Mouse (Mus musculus) embryonic facial prominence, embryonic 13.5 days (tissue): Measurements from ENCODE around the gene Wdr35. TPM values are rescaled to one million over a fixed set of nuclear protein-coding genes. Genes with fewer than 3 reads are reported as not detected.
"Not testable (repeated sequence)": the region's sequence is repeated elsewhere in the genome, so short reads cannot be mapped to it uniquely, and the experiment has no call there.

Experiments
- ATAC-seq: fragments of 200-750 bp; cut with Nextera tagmentation; 2 replicates; pipeline ENCODE4 v1.8.0; 2017; ENCODE audit warnings: low read depth; ENCODE audit not compliant: insufficient number of reproducible peaks, insufficient read depth, low FRiP score, low TSS enrichment
- H3K27ac ChIP-seq: fragments of 300-500 bp; sonication (generic); 2 replicates; pipeline ENCODE4 v1.5.1; 2015; ENCODE audit warnings: moderate library complexity, mild to moderate bottlenecking, inconsistent platforms
- H3K27me3 ChIP-seq: fragments of 300-500 bp; sonication (generic); 2 replicates; pipeline ENCODE4 v1.6.1; 2015; ENCODE audit warnings: mild to moderate bottlenecking, inconsistent platforms
- H3K36me3 ChIP-seq: fragments of 300-500 bp; sonication (generic); 2 replicates; pipeline ENCODE4 v1.6.1; 2015; ENCODE audit warnings: mild to moderate bottlenecking, inconsistent platforms
- H3K4me1 ChIP-seq: fragments of 300-500 bp; sonication (generic); 2 replicates; pipeline ENCODE4 v1.6.1; 2015; ENCODE audit warnings: inconsistent platforms
- H3K4me2 ChIP-seq: fragments of 300-500 bp; sonication (generic); 2 replicates; pipeline ENCODE4 v1.6.1; 2015; ENCODE audit warnings: moderate library complexity, mild to moderate bottlenecking, inconsistent platforms
- H3K4me3 ChIP-seq: fragments of 300-500 bp; sonication (generic); 2 replicates; pipeline ENCODE4 v1.5.1; 2015; ENCODE audit warnings: mild to moderate bottlenecking, inconsistent platforms
- H3K9ac ChIP-seq: fragments of 300-500 bp; sonication (generic); 2 replicates; pipeline ENCODE4 v1.6.1; 2015; ENCODE audit warnings: mild to moderate bottlenecking, inconsistent platforms
- H3K9me3 ChIP-seq: fragments of 300-500 bp; sonication (generic); 2 replicates; pipeline ENCODE4 v1.6.1; 2016; ENCODE audit warnings: inconsistent platforms
- WGBS: fragments of 180-500 bp; shearing (Covaris S2); methylation state at CpG from one replicate; pipeline ENCODE4 v1.1.7; 2015; ENCODE audit warnings: mixed read lengths; 5-methylcytosine and 5-hydroxymethylcytosine counted together
- polyA plus RNA-seq: library from polyadenylated mRNA; unstranded; fragments of >200 nt; fragmentation: Nextera tagmentation; extraction: Ambion mirVana; gene quantifications from 2 replicates; pipeline ENCODE4 v1.2.1, GENCODE M21; 2015

Wdr35 gene
- polyA plus RNA-seq, 1 experiment from 2014 or later, result 22.6 TPM

DNA sequence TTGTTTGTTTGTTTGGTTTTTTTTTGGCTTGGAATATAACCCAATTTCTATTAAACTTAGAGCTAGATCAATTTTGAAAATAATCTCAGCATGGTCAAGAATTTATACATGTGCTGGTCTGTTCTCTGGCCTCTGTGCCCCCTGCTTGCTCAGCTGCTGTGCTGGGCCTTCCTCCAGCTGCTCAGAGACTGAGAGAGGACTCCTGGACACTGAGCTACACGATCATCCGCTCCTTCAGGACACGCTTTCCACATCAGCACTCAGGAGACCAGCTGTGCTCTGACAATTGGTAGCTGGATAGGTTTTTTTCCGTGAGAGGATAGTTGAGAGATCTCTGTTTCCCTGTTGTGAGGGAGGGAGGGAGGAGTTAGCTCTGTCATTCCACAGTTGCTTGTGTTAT lies 36.6 kb downstream of the Wdr35 start:
- H3K27ac ChIP-seq, result no peak overlapping the region
- H3K9me3 ChIP-seq, result no peaks in the 10 kb centered on the region
- H3K27me3 ChIP-seq, result no peaks in the 10 kb centered on the region
- no peak overlapping the region for H3K4me2 ChIP-seq
- H3K4me3 ChIP-seq, result no peak overlapping the region
- ATAC-seq, result no peak
- no peak overlapping the region for H3K9ac ChIP-seq
- no peaks in the 10 kb centered on the region for H3K4me1 ChIP-seq
- H3K36me3 ChIP-seq, result peaks cover 8% of the 10 kb centered on the region
- 60% methylated on average over 4 of the region's 4 CpGs for WGBS

- H3K27me3 ChIP-seq, result no peaks in the 10 kb centered on the region
- H3K36me3 ChIP-seq, result peaks cover 28% of the 10 kb centered on the region
- H3K9me3 ChIP-seq, result no peaks in the 10 kb centered on the region
- 92% methylated on average over 9 of the region's 9 CpGs for WGBS
- H3K9ac ChIP-seq, result no peak overlapping the region
- no peak overlapping the region for H3K4me2 ChIP-seq
- H3K27ac ChIP-seq, result no peak overlapping the region
- no peak for ATAC-seq
- no peaks in the 10 kb centered on the region for H3K4me1 ChIP-seq
- no peak overlapping the region for H3K4me3 ChIP-seq
Measured at GRCm38 (mm10) chr12:9016376-9016775, 42.7 kb downstream of the Wdr35 start.

DNA sequence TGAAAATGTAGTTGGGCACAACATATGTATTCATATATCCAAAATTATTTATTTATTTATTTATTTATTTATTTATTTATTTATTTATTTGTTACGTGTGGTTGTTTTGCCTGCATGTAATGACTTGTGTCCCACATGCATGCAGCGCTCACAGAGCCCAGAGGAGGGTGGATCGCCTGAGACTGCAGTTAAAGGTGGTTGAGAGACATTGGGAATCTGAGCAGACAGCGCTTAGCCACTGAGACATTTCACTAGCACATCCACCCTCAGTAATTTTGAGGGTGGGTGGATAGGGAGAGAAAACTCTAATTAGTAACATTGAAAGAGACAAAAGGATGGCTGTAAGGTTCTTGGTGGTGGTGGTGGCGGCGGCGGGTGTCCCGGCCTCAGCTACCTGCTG lies 46.7 kb downstream of the Wdr35 start:
- ATAC-seq, result no peak

GRCm38 (mm10) chr12:9020986-9021385 lies 47.3 kb downstream of the Wdr35 start:
- WGBS, result 44% methylated on average over 3 of the region's 3 CpGs
- Histone ChIP-seq H3K27me3 (no peaks in the 10 kb centered on the region), H3K27ac (no peak overlapping the region), H3K4me1 (no peaks in the 10 kb centered on the region), H3K9me3 (no peaks in the 10 kb centered on the region), H3K36me3 (peaks cover 20% of the 10 kb centered on the region; the same call in 1 of the 2 replicates), H3K9ac (no peak overlapping the region), H3K4me2 (no peak overlapping the region), H3K4me3 (no peak overlapping the region)
- no peak for ATAC-seq

More for the DNA sequence above, 46.7 kb downstream of the Wdr35 start:
- H3K27ac ChIP-seq, result no peak overlapping the region
- peaks cover 20% of the 10 kb centered on the region; the same call in 1 of the 2 replicates for H3K36me3 ChIP-seq
- WGBS, result 92% methylated on average over 8 of the region's 8 CpGs
- no peaks in the 10 kb centered on the region for H3K27me3 ChIP-seq
- H3K4me3 ChIP-seq, result no peak overlapping the region
- H3K9ac ChIP-seq, result no peak overlapping the region
- no peaks in the 10 kb centered on the region for H3K4me1 ChIP-seq
- no peak overlapping the region for H3K4me2 ChIP-seq
- H3K9me3 ChIP-seq, result no peaks in the 10 kb centered on the region

DNA sequence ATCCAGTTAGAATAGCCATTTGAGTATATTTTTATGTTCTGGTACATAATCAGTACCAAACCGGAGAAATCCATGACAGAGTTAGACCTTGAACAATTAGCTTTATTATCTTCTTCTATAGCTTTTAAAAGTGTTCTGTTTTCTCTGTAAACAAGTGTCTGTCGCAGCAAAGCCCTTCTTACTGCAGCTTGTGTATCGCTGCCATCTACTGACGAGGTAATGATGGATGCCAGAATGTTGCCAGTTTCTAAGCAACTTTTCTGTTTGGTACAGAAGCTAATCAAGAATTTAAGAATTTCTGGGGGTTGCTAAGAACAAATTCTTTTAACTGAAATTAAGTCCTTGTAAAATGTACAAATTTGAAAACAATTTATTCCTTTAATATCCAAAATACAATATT lies 49.3 kb downstream of the Wdr35 start:
- Histone ChIP-seq H3K4me2 (no peak overlapping the region), H3K9me3 (no peaks in the 10 kb centered on the region), H3K4me3 (no peak overlapping the region), H3K27me3 (no peaks in the 10 kb centered on the region), H3K36me3 (peaks cover 13% of the 10 kb centered on the region), H3K27ac (no peak overlapping the region), H3K4me1 (no peaks in the 10 kb centered on the region), H3K9ac (no peak overlapping the region)
- no peak for ATAC-seq
- WGBS, result 57% methylated on average over 4 of the region's 4 CpGs

DNA sequence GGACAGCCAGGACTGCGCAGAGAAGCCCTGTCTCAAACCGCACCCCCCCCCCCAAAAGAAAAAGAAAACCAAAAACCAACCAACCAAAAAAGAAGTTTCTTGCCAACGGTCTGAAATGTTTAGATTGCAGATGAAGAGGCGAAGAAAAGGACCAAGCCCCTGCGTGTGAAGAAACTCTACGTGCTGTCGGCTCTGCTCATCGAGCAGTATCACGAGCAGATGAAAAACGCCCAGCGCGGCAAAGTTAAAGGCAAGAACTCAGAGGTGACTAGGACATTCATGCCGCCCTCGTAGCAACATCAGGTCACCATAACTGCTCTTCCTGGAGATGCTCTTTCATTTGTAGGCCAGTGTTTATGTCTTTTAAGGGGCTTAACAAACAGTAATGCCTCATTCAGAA lies 50.4 kb downstream of the Wdr35 start:
- no peak overlapping the region for H3K9ac ChIP-seq
- no peak overlapping the region for H3K4me2 ChIP-seq
- WGBS, result 94% methylated on average over 14 of the region's 14 CpGs
- H3K27ac ChIP-seq, result no peak overlapping the region
- H3K27me3 ChIP-seq, result no peaks in the 10 kb centered on the region
- H3K36me3 ChIP-seq, result peaks cover 8% of the 10 kb centered on the region; the same call in 1 of the 2 replicates
- ATAC-seq, result no peak
- no peaks in the 10 kb centered on the region for H3K4me1 ChIP-seq
- no peaks in the 10 kb centered on the region for H3K9me3 ChIP-seq
- no peak overlapping the region for H3K4me3 ChIP-seq

- no peaks in the 10 kb centered on the region for H3K27me3 ChIP-seq
- H3K27ac ChIP-seq, result no peak overlapping the region
- no peak overlapping the region for H3K9ac ChIP-seq
- no peaks in the 10 kb centered on the region for H3K9me3 ChIP-seq
- ATAC-seq, result no peak
- H3K4me1 ChIP-seq, result no peaks in the 10 kb centered on the region
- H3K4me3 ChIP-seq, result no peak overlapping the region
- WGBS, result 89% methylated on average over 13 of the region's 13 CpGs
- H3K4me2 ChIP-seq, result no peak overlapping the region
- peaks cover 8% of the 10 kb centered on the region; the same call in 1 of the 2 replicates for H3K36me3 ChIP-seq
Measured at GRCm38 (mm10) chr12:9024736-9025135, 51.0 kb downstream of the Wdr35 start.

DNA sequence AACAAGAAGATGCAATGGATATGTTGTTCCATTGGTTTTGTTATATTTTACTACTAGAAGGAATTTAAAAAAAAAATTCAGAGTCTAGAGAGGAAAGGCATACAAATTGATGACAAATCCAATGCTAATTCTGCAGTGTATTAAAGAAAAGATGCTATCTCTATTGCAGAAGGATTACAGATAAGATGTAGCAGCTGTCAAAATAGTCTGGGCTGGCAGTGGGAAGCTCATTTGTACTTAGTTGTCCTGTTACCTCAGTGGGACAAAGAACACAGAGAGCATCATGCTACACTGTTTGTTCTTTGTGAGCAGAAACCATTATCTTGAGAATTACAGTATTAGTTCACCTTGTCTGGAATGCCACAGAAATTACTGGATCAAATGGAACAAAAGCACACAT lies 53.2 kb downstream of the Wdr35 start:
- ATAC-seq, result no peak
- no peaks in the 10 kb centered on the region for H3K27me3 ChIP-seq
- 0 out of 2 replicates have a peak, but pooled peaks cover 6% of the 10 kb centered on the region for H3K4me1 ChIP-seq
- no peak overlapping the region for H3K27ac ChIP-seq
- H3K9ac ChIP-seq, result no peak overlapping the region
- no peaks in the 10 kb centered on the region for H3K9me3 ChIP-seq
- H3K36me3 ChIP-seq, result peaks cover 8% of the 10 kb centered on the region; the same call in 1 of the 2 replicates
- H3K4me2 ChIP-seq, result no peak overlapping the region
- H3K4me3 ChIP-seq, result no peak overlapping the region

- H3K36me3 ChIP-seq, H3K27me3 ChIP-seq, ATAC-seq, H3K4me1 ChIP-seq, H3K9ac ChIP-seq, H3K4me3 ChIP-seq, H3K27ac ChIP-seq, H3K9me3 ChIP-seq, H3K4me2 ChIP-seq: not testable (repeated sequence)
- WGBS, result 90% methylated on average over 7 of the region's 7 CpGs
Measured at GRCm38 (mm10) chr12:9028816-9029215, 55.1 kb downstream of the Wdr35 start.

GRCm38 (mm10) chr12:9029506-9029887 lies 55.8 kb downstream of the Wdr35 start:
- ATAC-seq, result 0 out of 2 replicates have a peak, but pooled peaks have one; percentile 11
- Histone ChIP-seq H3K27ac (peak overlapping the region; percentile 98), H3K4me3 (peak overlapping the region; percentile 66), H3K4me1 (0 out of 2 replicates have a peak, but pooled peaks cover 6% of the 10 kb centered on the region), H3K9ac (peak overlapping the region; percentile 92; the same call in 1 of the 2 replicates), H3K27me3 (no peaks in the 10 kb centered on the region), H3K9me3 (no peaks in the 10 kb centered on the region), H3K36me3 (peaks cover 8% of the 10 kb centered on the region; the same call in 1 of the 2 replicates), H3K4me2 (peak overlapping the region; percentile 70)
- 36% methylated on average over 4 of the region's 4 CpGs for WGBS

- Histone ChIP-seq H3K27ac (peak within 1 kb of the TSS; percentile 98), H3K36me3 (peaks cover 8% of the 10 kb centered on the region; the same call in 1 of the 2 replicates), H3K4me1 (0 out of 2 replicates have a peak, but pooled peaks cover 6% of the 10 kb centered on the region), H3K9me3 (no peaks in the 10 kb centered on the region), H3K9ac (peak within 1 kb of the TSS; percentile 92), H3K4me2 (peak within 1 kb of the TSS; percentile 70), H3K4me3 (peak within 1 kb of the TSS; percentile 66), H3K27me3 (no peaks in the 10 kb centered on the region)
- WGBS, result under 1% methylated on average over 69 of the region's 69 CpGs
- ATAC-seq, result peak; percentile 95
Measured at GRCm38 (mm10) chr12:9029888-9030723, 56.4 kb downstream of the Wdr35 start, which contains the start of gene Ttc32. Gene Ttc32 (plus strand): TSS chr12:9029997.

DNA sequence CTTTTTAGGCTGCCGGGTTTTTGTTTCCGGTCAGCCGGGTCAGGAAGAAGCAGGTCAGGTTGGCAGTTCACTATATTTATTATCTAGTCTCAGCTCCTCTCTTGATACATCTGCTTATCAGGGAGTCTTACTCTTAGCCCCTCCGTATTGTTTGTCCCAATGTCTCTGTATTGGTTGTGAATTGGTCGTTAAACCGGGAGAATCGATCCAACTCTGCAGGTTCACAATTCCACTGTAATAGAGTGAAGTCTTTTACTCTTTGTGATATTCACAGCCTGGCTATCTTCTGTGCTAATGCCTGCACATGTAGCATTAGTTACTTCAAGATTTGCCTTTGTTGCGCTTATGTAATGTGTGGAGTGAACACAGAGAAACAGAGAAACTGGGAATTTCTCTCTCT lies 57.5 kb downstream of the Wdr35 start:
- 78% methylated on average over 8 of the region's 8 CpGs for WGBS
- Histone ChIP-seq H3K4me1 (0 out of 2 replicates have a peak, but pooled peaks cover 6% of the 10 kb centered on the region), H3K27ac (no peak overlapping the region), H3K9me3 (no peaks in the 10 kb centered on the region), H3K9ac (peak overlapping the region; percentile 92), H3K27me3 (no peaks in the 10 kb centered on the region), H3K36me3 (peaks cover 8% of the 10 kb centered on the region; the same call in 1 of the 2 replicates), H3K4me3 (peak overlapping the region; percentile 66), H3K4me2 (peak overlapping the region; percentile 70)
- no peak for ATAC-seq
